Mouse (Mus musculus) liver, adult (tissue): ENCODE measurements around the gene Rhbdl3.

Experiments used
- GATA4 ChIP-seq: IDR thresholded peaks from 2 replicates; pipeline ENCODE4 v1.6.1; 2014; ENCODE audit warnings: mild to moderate bottlenecking, low read length; ENCODE audit not compliant: insufficient replicate concordance

Rhbdl3 gene

DNA sequence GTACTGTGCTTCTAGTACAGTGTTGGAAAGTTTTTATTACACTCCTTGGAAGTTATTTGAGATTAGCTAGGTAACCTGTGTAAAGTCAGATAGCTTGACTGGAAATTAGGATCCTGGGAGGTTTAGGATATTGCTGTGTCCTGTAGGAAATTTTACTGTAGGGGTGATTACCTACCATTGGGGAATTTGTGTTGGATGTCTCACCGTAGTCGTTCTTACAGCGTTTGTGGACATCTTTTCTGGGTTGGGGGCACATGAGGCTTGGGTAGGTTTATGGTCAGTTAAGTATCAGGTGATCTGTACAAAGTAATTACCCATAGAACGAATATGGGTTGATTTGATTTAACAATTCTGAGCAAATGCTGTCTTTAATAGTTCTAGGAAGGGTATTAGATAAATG lies 95.9 kb downstream of the Rhbdl3 start:
- no peak for TF ChIP-seq GATA4
